Mouse (Mus musculus): ENCODE results near the gene Tmem213.

Tmem213 gene

GRCm38 (mm10) chr6:38152305-38152704 is 43.2 kb downstream of the Tmem213 start:
- no peak for DNase-seq (ENCODE audit: low read depth in 2 of 2, low spot score in 2 of 2)

- no peak for DNase-seq (ENCODE audit: low read depth in 2 of 2, low spot score in 2 of 2)
Observed at GRCm38 (mm10) chr6:38156204-38156603, 47.1 kb downstream of the Tmem213 start.

- no peak for DNase-seq (ENCODE audit: low read depth in 2 of 2, low spot score in 2 of 2)
Observed at GRCm38 (mm10) chr6:38157925-38158324, 48.9 kb downstream of the Tmem213 start.

- no peak for DNase-seq (ENCODE audit: low read depth in 2 of 2, low spot score in 2 of 2)
Observed at GRCm38 (mm10) chr6:38159576-38159975, 50.5 kb downstream of the Tmem213 start.

GRCm38 (mm10) chr6:38160102-38160501 is 51.0 kb downstream of the Tmem213 start:
- peak; percentile 56 to 74 for DNase-seq (ENCODE audit: low read depth in 2 of 2, low spot score in 2 of 2)

GRCm38 (mm10) chr6:38160556-38160955 is 51.5 kb downstream of the Tmem213 start:
- DNase-seq (ENCODE audit: low read depth in 2 of 2, low spot score in 2 of 2) = no peak

GRCm38 (mm10) chr6:38162825-38163504 is 53.9 kb downstream of the Tmem213 start:
- no peak for DNase-seq (ENCODE audit: low read depth in 2 of 2, low spot score in 2 of 2)

GRCm38 (mm10) chr6:38164705-38165104 is 55.6 kb downstream of the Tmem213 start:
- no peak for DNase-seq (ENCODE audit: low read depth in 2 of 2, low spot score in 2 of 2)

GRCm38 (mm10) chr6:38165385-38165784 is 56.3 kb downstream of the Tmem213 start:
- DNase-seq (ENCODE audit: low read depth in 2 of 2, low spot score in 2 of 2) = no peak

All from CD8-positive naive resting alpha-beta T cell, adult 2 months (primary cell).